Mouse (Mus musculus) hindbrain, postnatal 0 days (tissue): ENCODE results near the gene Gcnt1. TPM values are rescaled to one million over a fixed set of nuclear protein-coding genes. Genes with fewer than 3 reads are reported as not detected.

ENCODE experiments used
- ATAC-seq: fragments of 200-750 bp; cut with Nextera tagmentation; 2 replicates; pipeline ENCODE4 v1.8.0; 2017; ENCODE audit warnings: mild to moderate bottlenecking, moderate TSS enrichment, moderate library complexity
- DNase-seq: peaks from one replicate; pipeline ENCODE4 v3.0.0-alpha.2; 2015; ENCODE audit warnings: low spot score
- H3K27ac ChIP-seq: fragments of 300-500 bp; sonication (generic); 2 replicates; pipeline ENCODE4 v1.5.1; 2014; ENCODE audit warnings: mild to moderate bottlenecking
- H3K27me3 ChIP-seq: fragments of 300-500 bp; sonication (generic); 2 replicates; pipeline ENCODE4 v1.6.1; 2014; ENCODE audit warnings: low read length, mixed read lengths; ENCODE audit not compliant: insufficient read depth
- H3K36me3 ChIP-seq: fragments of 300-500 bp; sonication (generic); 2 replicates; pipeline ENCODE4 v1.6.1; 2014; ENCODE audit warnings: low read length, mixed read lengths; ENCODE audit not compliant: insufficient read depth
- H3K4me1 ChIP-seq: fragments of 300-500 bp; sonication (generic); 2 replicates; pipeline ENCODE4 v1.6.1; 2014; ENCODE audit warnings: antibody characterized with exemption, low read length, mixed read lengths; ENCODE audit not compliant: insufficient read depth
- H3K4me2 ChIP-seq: fragments of 300-500 bp; sonication (generic); 2 replicates; pipeline ENCODE4 v1.6.1; 2014; ENCODE audit warnings: low read depth, mild to moderate bottlenecking, low read length, moderate library complexity, mixed read lengths
- H3K4me3 ChIP-seq: fragments of 300-500 bp; sonication (generic); 2 replicates; pipeline ENCODE4 v1.5.1; 2014; ENCODE audit warnings: low read length
- H3K9ac ChIP-seq: fragments of 300-500 bp; sonication (generic); replicated peaks from 2 replicates; pipeline ENCODE4 v1.6.1; 2014; ENCODE audit warnings: mild to moderate bottlenecking, low read length, moderate library complexity, mixed read lengths
- H3K9me3 ChIP-seq: fragments of 300-500 bp; sonication (generic); 2 replicates; pipeline ENCODE4 v1.6.1; 2016; ENCODE audit warnings: low read length, mixed read lengths
- CTCF ChIP-seq: IDR thresholded peaks from 2 replicates; pipeline ENCODE4 v1.5.1; 2016; ENCODE audit warnings: antibody characterized with exemption, control low read depth, low read depth
- WGBS: fragments of 180-500 bp; shearing (Covaris S2); extraction: QIAGEN DNeasy Blood & Tissue Kit; methylation state at CpG from one replicate; pipeline ENCODE4 v1.1.7; 2014; 5-methylcytosine and 5-hydroxymethylcytosine counted together
- polyA plus RNA-seq: library from polyadenylated mRNA; unstranded; fragments of >200 nt; fragmentation: Nextera tagmentation; extraction: Ambion mirVana; gene quantifications from 2 replicates; pipeline ENCODE4 v1.2.1, GENCODE M21; 2015
- total RNA-seq: library from RNA; depleted of rRNA; stranded (reverse); fragments of >200 nt; gene quantifications from 2 replicates; pipeline ENCODE4 v1.2.3, GENCODE M21; 2014

Gene Gcnt1
- total and polyA plus RNA-seq, 2 experiments from 2014 or later, result 0.34 to 1.9 TPM

DNA sequence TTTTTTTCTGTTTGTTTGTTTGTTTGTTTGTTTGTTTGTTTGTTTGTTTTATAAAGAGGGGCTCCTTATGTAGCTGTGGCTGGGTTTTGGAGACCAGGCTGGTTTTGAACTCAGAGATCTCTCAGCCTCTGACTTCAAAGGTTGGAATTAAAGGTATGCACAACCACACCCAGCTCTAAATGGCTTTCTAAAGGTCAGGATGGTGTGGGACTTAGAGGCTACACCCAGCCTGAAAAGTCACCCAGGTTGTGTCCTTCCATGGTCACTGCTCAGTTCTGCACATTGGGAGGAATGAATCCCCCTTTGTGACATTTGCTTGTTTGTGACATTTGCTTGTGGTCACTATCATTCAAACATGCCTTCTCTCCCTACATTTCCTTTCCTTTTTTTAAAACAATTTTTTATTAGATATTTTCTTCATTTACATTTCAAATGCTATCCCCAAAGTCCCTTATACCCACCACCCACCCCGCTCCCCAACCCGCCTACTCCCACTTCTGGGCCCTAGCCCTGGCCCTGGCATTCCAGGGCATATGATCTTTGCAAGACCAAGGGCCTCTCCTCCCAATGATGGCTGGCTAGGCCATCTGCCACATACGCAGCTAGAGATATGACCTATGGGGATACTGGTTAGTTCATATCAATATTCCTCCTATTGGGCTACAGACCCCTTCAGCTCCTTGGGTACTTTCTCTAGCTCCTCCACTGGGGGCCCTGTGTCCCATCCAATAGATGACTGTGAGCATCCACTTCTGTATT, 25.7 kb downstream of the Gcnt1 start:
- no peak for ATAC-seq
- Histone ChIP-seq H3K4me2 (no peak overlapping the region), H3K4me3 (no peak overlapping the region), H3K36me3 (no peaks in the 10 kb centered on the region), H3K9me3 (no peaks in the 10 kb centered on the region), H3K4me1 (no peaks in the 10 kb centered on the region), H3K9ac (no peak overlapping the region), H3K27me3 (no peaks in the 10 kb centered on the region), H3K27ac (no peak overlapping the region)
- no peak for TF ChIP-seq CTCF
- WGBS, result 95% methylated on average over 3 of the region's 3 CpGs
- no peak for DNase-seq

GRCm38 (mm10) chr19:17344881-17345280, 27.8 kb downstream of the Gcnt1 start:
- no peak for ATAC-seq
- Histone ChIP-seq H3K4me1 (no peaks in the 10 kb centered on the region), H3K4me3 (no peak overlapping the region), H3K9ac (no peak overlapping the region), H3K27me3 (no peaks in the 10 kb centered on the region), H3K36me3 (no peaks in the 10 kb centered on the region), H3K9me3 (no peaks in the 10 kb centered on the region), H3K27ac (no peak overlapping the region), H3K4me2 (no peak overlapping the region)
- WGBS, result 90% methylated on average over 7 of the region's 7 CpGs
- no peak for DNase-seq
- TF ChIP-seq CTCF, result no peak

DNA sequence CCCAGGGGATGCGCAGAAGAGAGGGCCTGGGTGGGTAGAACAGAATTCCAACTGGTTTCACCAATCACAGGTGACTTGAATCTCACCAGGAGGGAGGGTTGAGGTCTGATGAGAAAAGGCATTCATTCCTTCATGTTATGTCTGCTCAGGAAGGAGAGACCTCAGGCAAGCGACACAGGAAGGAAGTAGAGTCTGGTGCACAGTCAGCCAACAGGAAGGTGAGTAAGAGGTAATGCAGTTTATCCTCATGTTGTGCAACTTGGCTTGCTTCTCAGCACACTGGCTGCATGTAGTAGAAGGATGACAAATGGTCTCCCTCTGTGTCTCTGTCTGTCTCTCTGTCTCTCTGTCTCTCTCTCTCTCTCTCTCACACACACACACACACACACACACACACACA, 33.1 kb downstream of the Gcnt1 start:
- Histone ChIP-seq H3K9ac (no peak overlapping the region), H3K36me3 (no peaks in the 10 kb centered on the region), H3K4me3 (no peak overlapping the region), H3K9me3 (no peaks in the 10 kb centered on the region), H3K4me2 (no peak overlapping the region), H3K27me3 (no peaks in the 10 kb centered on the region), H3K4me1 (no peaks in the 10 kb centered on the region), H3K27ac (no peak overlapping the region)
- TF ChIP-seq CTCF, result no peak
- 90% methylated on average over 2 of the region's 2 CpGs for WGBS
- DNase-seq (no peak), ATAC-seq (no peak)

DNA sequence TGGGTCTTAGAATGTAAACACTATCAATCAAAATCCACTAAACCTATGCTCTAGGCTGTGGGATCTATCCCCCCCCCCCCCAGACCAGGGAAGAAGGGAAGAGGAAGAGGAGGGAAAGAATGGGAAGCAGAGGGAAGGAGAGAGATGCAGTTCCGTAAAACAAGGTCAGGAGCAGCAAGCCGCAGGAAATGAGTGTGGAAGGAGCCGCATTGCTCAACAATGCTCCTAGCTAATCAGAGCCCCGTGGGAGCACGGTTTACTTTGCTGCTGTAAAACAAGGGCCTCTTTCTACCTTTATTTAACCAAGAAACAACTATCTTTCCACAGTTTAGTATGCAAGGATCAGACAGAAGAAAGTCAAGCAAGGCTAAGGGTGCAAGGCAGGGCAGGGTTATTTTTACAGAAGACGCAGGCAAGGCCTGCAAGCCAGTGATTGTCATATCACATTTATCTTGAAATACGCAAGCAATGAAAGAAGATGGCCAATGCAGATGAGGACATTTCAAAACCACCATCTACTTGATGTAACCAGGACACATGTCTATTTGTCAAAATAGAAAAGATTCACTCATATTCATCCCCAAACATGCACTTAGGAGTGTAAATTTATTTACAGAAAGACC, 35.5 kb downstream of the Gcnt1 start:
- Histone ChIP-seq H3K4me1 (no peaks in the 10 kb centered on the region), H3K9ac (no peak overlapping the region), H3K27ac (no peak overlapping the region), H3K36me3 (no peaks in the 10 kb centered on the region), H3K4me3 (no peak overlapping the region), H3K27me3 (no peaks in the 10 kb centered on the region), H3K9me3 (no peaks in the 10 kb centered on the region), H3K4me2 (no peak overlapping the region)
- WGBS, result 69% methylated on average over 7 of the region's 7 CpGs
- no peak for ATAC-seq
- TF ChIP-seq CTCF, result no peak
- DNase-seq, result peak; percentile 8

GRCm38 (mm10) chr19:17336646-17337045, 36.0 kb downstream of the Gcnt1 start:
- Histone ChIP-seq H3K27me3 (no peaks in the 10 kb centered on the region), H3K27ac (no peak overlapping the region), H3K4me1 (no peaks in the 10 kb centered on the region), H3K4me2 (no peak overlapping the region), H3K9ac (no peak overlapping the region), H3K36me3 (no peaks in the 10 kb centered on the region), H3K4me3 (no peak overlapping the region), H3K9me3 (no peaks in the 10 kb centered on the region)
- peak; percentile 43 for DNase-seq
- ATAC-seq, result no peak
- WGBS, result 54% methylated on average over 7 of the region's 7 CpGs
- no peak for TF ChIP-seq CTCF

DNA sequence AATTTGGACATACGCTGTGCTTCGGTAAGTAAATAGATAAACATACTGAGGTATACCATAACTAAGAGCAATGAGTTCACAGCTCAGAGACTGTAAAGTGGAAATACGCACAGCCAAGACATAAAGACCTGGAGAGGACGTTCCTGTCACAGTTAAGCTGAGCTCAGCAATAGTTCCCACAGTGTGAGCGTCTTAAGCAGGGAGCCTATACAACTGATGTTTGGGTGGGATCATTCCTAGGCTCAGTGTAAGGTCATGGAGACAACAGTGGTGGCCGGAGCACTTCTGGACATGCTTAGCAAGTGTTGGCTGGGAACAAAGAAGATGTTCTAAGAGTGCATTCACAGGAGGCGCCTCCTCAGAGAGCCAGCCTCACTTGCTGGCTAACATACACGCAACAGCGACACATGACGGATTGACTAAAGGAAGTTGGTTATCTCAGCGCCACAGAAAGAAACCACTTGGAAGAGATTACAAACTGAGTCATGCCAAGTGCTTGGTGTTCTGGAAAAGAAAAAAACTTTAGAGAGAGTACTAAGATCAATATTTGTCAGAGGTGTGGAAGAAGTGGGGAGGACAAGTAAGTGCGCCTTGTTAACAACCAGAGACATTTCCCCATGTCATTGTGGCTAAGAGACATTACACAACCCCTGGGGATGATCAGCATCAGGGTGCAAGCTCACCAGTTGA, 37.9 kb downstream of the Gcnt1 start:
- TF ChIP-seq CTCF, result no peak
- Histone ChIP-seq H3K9ac (no peak overlapping the region), H3K4me2 (no peak overlapping the region), H3K9me3 (no peaks in the 10 kb centered on the region), H3K36me3 (no peaks in the 10 kb centered on the region), H3K4me1 (no peaks in the 10 kb centered on the region), H3K27ac (no peak overlapping the region), H3K27me3 (no peaks in the 10 kb centered on the region), H3K4me3 (no peak overlapping the region)
- no peak for ATAC-seq
- WGBS, result 91% methylated on average over 12 of the region's 12 CpGs
- DNase-seq, result no peak

DNA sequence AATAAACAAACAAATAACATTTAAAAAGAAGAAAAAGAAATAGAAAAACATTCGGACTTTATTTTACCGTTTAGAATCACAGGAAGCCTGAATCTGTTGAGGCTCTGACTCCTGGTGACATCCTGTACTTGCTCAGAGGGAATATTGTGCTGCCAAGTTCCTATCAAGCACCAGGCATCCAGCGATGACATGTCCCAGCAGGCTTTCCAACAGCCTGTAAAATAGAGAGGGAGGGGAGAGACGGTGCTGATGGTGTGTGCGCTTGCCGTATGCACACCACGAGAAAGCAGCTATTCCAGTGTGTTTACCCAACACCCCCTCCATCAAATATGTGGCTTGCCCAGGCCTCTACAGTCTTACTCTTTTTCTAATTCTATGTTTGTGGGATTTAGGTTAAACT, 39.6 kb downstream of the Gcnt1 start:
- no peak for TF ChIP-seq CTCF
- Histone ChIP-seq H3K4me3 (no peak overlapping the region), H3K27me3 (no peaks in the 10 kb centered on the region), H3K9me3 (no peaks in the 10 kb centered on the region), H3K4me2 (no peak overlapping the region), H3K36me3 (no peaks in the 10 kb centered on the region), H3K4me1 (no peaks in the 10 kb centered on the region), H3K27ac (no peak overlapping the region), H3K9ac (no peak overlapping the region)
- 49% methylated on average over 7 of the region's 7 CpGs for WGBS
- ATAC-seq (no peak), DNase-seq (peak; percentile 15)
